Mouse (Mus musculus) megakaryocyte, embryonic 14.5 days (primary cell): ENCODE data around the gene Ada. TPM values are rescaled to one million over a fixed set of nuclear protein-coding genes. Genes with fewer than 3 reads are reported as not detected.

Source experiments
- H3K27me3 ChIP-seq: replicated peaks from 2 replicates; pipeline ENCODE3; 2012; ENCODE audit warnings: inconsistent platforms
- H3K36me3 ChIP-seq: replicated peaks from 2 replicates; pipeline ENCODE3; 2012; ENCODE audit warnings: low read length, inconsistent platforms, mixed read lengths
- H3K4me1 ChIP-seq: 2 replicates; pipeline ENCODE4 v1.6.1; 2012; ENCODE audit warnings: inconsistent platforms
- H3K4me3 ChIP-seq: replicated peaks from 2 replicates; pipeline ENCODE3; 2012; ENCODE audit warnings: moderate library complexity, mild to moderate bottlenecking, inconsistent platforms
- H3K9me3 ChIP-seq: 2 replicates; pipeline ENCODE4 v1.6.1; 2012; ENCODE audit warnings: inconsistent platforms
- FLI1 ChIP-seq: IDR thresholded peaks from 2 replicates; pipeline ENCODE4 v1.6.1; 2012; ENCODE audit warnings: low read length, inconsistent platforms, mixed read lengths
- GATA1 ChIP-seq: IDR thresholded peaks from 3 replicates; pipeline ENCODE4 v1.6.1; 2012; ENCODE audit warnings: mixed read lengths, low read length, inconsistent platforms, borderline replicate concordance
- polyA plus RNA-seq: library from polyadenylated mRNA; stranded (reverse); fragments of >175 nt; gene quantifications from 2 replicates; pipeline ENCODE4 v1.2.3, GENCODE M21; 2012; ENCODE audit warnings: low replicate concordance; ENCODE audit not compliant: insufficient read depth

Ada gene
- polyA plus RNA-seq, 1 experiment: 21.4 TPM

- TF ChIP-seq GATA1 (no peak), FLI1 (no peak)
- peaks cover 25% of the 10 kb centered on the region for H3K36me3 ChIP-seq
- peaks cover 59% of the 10 kb centered on the region for H3K4me1 ChIP-seq
- no peaks in the 10 kb centered on the region for H3K27me3 ChIP-seq
- no peak overlapping the region for H3K4me3 ChIP-seq
- no peaks in the 10 kb centered on the region for H3K9me3 ChIP-seq
Observed at GRCm38 (mm10) chr2:163703599-163704260, 46.3 kb downstream of the Ada start.

GRCm38 (mm10) chr2:163702921-163703320 is 47.1 kb downstream of the Ada start:
- Histone ChIP-seq H3K36me3 (peaks cover 25% of the 10 kb centered on the region), H3K9me3 (no peaks in the 10 kb centered on the region), H3K4me3 (no peak overlapping the region), H3K27me3 (no peaks in the 10 kb centered on the region), H3K4me1 (peaks cover 59% of the 10 kb centered on the region)
- TF ChIP-seq FLI1 (no peak), GATA1 (no peak)

GRCm38 (mm10) chr2:163702431-163702830 is 47.6 kb downstream of the Ada start:
- H3K36me3 ChIP-seq: peaks cover 25% of the 10 kb centered on the region
- no peaks in the 10 kb centered on the region for H3K27me3 ChIP-seq
- TF ChIP-seq GATA1: no peak
- no peak for TF ChIP-seq FLI1
- no peaks in the 10 kb centered on the region for H3K9me3 ChIP-seq
- H3K4me1 ChIP-seq: peaks cover 59% of the 10 kb centered on the region
- no peak overlapping the region for H3K4me3 ChIP-seq

- TF ChIP-seq GATA1 (no peak), FLI1 (no peak)
- peaks cover 80% of the 10 kb centered on the region for H3K4me1 ChIP-seq
- H3K27me3 ChIP-seq: no peaks in the 10 kb centered on the region
- H3K9me3 ChIP-seq: no peaks in the 10 kb centered on the region
- no peak overlapping the region for H3K4me3 ChIP-seq
- H3K36me3 ChIP-seq: peaks cover 6% of the 10 kb centered on the region
Observed at GRCm38 (mm10) chr2:163699078-163699780, 50.8 kb downstream of the Ada start.

- Histone ChIP-seq H3K4me3 (peak overlapping the region; percentile 85), H3K27me3 (no peaks in the 10 kb centered on the region), H3K9me3 (no peaks in the 10 kb centered on the region), H3K36me3 (peaks cover 6% of the 10 kb centered on the region), H3K4me1 (peaks cover 80% of the 10 kb centered on the region)
- TF ChIP-seq FLI1: no peak
- TF ChIP-seq GATA1: no peak
Observed at GRCm38 (mm10) chr2:163697764-163698480, 52.1 kb downstream of the Ada start.

GRCm38 (mm10) chr2:163696763-163697162 is 53.3 kb downstream of the Ada start:
- Histone ChIP-seq H3K9me3 (no peaks in the 10 kb centered on the region), H3K36me3 (peaks cover 6% of the 10 kb centered on the region), H3K27me3 (no peaks in the 10 kb centered on the region), H3K4me3 (no peak overlapping the region), H3K4me1 (peaks cover 81% of the 10 kb centered on the region)
- TF ChIP-seq FLI1 (no peak), GATA1 (no peak)

GRCm38 (mm10) chr2:163693716-163694314 is 56.2 kb downstream of the Ada start:
- TF ChIP-seq GATA1 (no peak), FLI1 (no peak)
- Histone ChIP-seq H3K36me3 (peaks cover 6% of the 10 kb centered on the region), H3K4me1 (peaks cover 100% of the 10 kb centered on the region), H3K27me3 (no peaks in the 10 kb centered on the region), H3K9me3 (no peaks in the 10 kb centered on the region), H3K4me3 (peak overlapping the region; percentile 62)

- Histone ChIP-seq H3K4me1 (peaks cover 99% of the 10 kb centered on the region), H3K4me3 (no peak overlapping the region), H3K36me3 (peaks cover 6% of the 10 kb centered on the region), H3K9me3 (no peaks in the 10 kb centered on the region), H3K27me3 (no peaks in the 10 kb centered on the region)
- no peak for TF ChIP-seq GATA1
- TF ChIP-seq FLI1: no peak
Observed at GRCm38 (mm10) chr2:163692873-163693612, 57.0 kb downstream of the Ada start.

GRCm38 (mm10) chr2:163691846-163692605 is 58.0 kb downstream of the Ada start:
- Histone ChIP-seq H3K27me3 (no peaks in the 10 kb centered on the region), H3K36me3 (peaks cover 6% of the 10 kb centered on the region), H3K4me1 (peaks cover 89% of the 10 kb centered on the region), H3K9me3 (no peaks in the 10 kb centered on the region), H3K4me3 (no peak overlapping the region)
- TF ChIP-seq GATA1 (no peak), FLI1 (no peak)
